Mouse (Mus musculus) ES-E14 (cell line): ENCODE results near the gene Mapk1.

Source experiments
- CHD2 ChIP-seq: IDR thresholded peaks from 2 replicates; pipeline ENCODE4 v1.6.1; 2014; ENCODE audit warnings: mild to moderate bottlenecking, low read depth, low read length, inconsistent platforms
- HCFC1 ChIP-seq: IDR thresholded peaks from 2 replicates; pipeline ENCODE4 v1.6.1; 2012; ENCODE audit warnings: low read length, inconsistent platforms, borderline replicate concordance; ENCODE audit not compliant: insufficient read depth
- MAFK ChIP-seq: IDR thresholded peaks from 2 replicates; pipeline ENCODE4 v1.6.1; 2014; ENCODE audit warnings: mild to moderate bottlenecking, low read depth, low read length, inconsistent platforms; ENCODE audit not compliant: insufficient read depth
- ZC3H11A ChIP-seq: IDR thresholded peaks from 2 replicates; pipeline ENCODE4 v1.6.1; 2012; ENCODE audit warnings: low read depth, mild to moderate bottlenecking, inconsistent platforms, low read length, borderline replicate concordance
- ZNF384 ChIP-seq: IDR thresholded peaks from 2 replicates; pipeline ENCODE4 v1.6.1; 2012; ENCODE audit warnings: low read depth, low read length, inconsistent platforms

DNA sequence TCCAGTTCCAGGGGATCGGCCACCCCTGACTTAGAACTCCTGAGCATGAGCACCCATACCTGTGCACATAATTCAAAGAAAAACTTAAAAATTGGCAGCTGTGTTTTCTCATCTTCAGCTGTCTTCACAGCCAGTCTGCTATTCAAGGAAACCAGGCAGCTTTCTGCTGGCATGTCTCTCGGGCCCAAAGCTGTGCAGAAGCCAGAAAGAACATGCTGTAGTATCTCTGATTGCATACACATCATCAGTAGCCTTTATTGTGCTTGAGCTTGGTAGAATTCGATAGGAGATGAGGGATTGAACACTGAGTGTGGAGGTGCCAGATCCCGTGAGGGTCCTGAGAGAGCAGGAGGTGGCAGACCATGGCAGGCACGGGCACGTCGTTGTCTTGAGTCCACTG, 89.8 kb downstream of the Mapk1 start:
- no peak for TF ChIP-seq MAFK
- TF ChIP-seq HCFC1 = no peak
- TF ChIP-seq ZNF384 = no peak
- no peak for TF ChIP-seq ZC3H11A
- TF ChIP-seq CHD2 = no peak
